Mouse (Mus musculus) embryonic facial prominence, embryonic 13.5 days (tissue): ENCODE results near the gene Kif24. TPM values are rescaled to one million over a fixed set of nuclear protein-coding genes. Genes with fewer than 3 reads are reported as not detected.
A peak's percentile ranks its signal among the peaks of the same experiment; 100 is the strongest.

Experiments
- ATAC-seq: fragments of 200-750 bp; cut with Nextera tagmentation; 2 replicates; pipeline ENCODE4 v1.8.0; 2017; ENCODE audit warnings: low read depth; ENCODE audit not compliant: insufficient number of reproducible peaks, insufficient read depth, low FRiP score, low TSS enrichment
- H3K27ac ChIP-seq: fragments of 300-500 bp; sonication (generic); 2 replicates; pipeline ENCODE4 v1.5.1; 2015; ENCODE audit warnings: moderate library complexity, mild to moderate bottlenecking, inconsistent platforms
- H3K27me3 ChIP-seq: fragments of 300-500 bp; sonication (generic); 2 replicates; pipeline ENCODE4 v1.6.1; 2015; ENCODE audit warnings: mild to moderate bottlenecking, inconsistent platforms
- H3K36me3 ChIP-seq: fragments of 300-500 bp; sonication (generic); 2 replicates; pipeline ENCODE4 v1.6.1; 2015; ENCODE audit warnings: mild to moderate bottlenecking, inconsistent platforms
- H3K4me1 ChIP-seq: fragments of 300-500 bp; sonication (generic); 2 replicates; pipeline ENCODE4 v1.6.1; 2015; ENCODE audit warnings: inconsistent platforms
- H3K4me2 ChIP-seq: fragments of 300-500 bp; sonication (generic); 2 replicates; pipeline ENCODE4 v1.6.1; 2015; ENCODE audit warnings: moderate library complexity, mild to moderate bottlenecking, inconsistent platforms
- H3K4me3 ChIP-seq: fragments of 300-500 bp; sonication (generic); 2 replicates; pipeline ENCODE4 v1.5.1; 2015; ENCODE audit warnings: mild to moderate bottlenecking, inconsistent platforms
- H3K9ac ChIP-seq: fragments of 300-500 bp; sonication (generic); 2 replicates; pipeline ENCODE4 v1.6.1; 2015; ENCODE audit warnings: mild to moderate bottlenecking, inconsistent platforms
- H3K9me3 ChIP-seq: fragments of 300-500 bp; sonication (generic); 2 replicates; pipeline ENCODE4 v1.6.1; 2016; ENCODE audit warnings: inconsistent platforms
- WGBS: fragments of 180-500 bp; shearing (Covaris S2); methylation state at CpG from one replicate; pipeline ENCODE4 v1.1.7; 2015; ENCODE audit warnings: mixed read lengths; 5-methylcytosine and 5-hydroxymethylcytosine counted together
- polyA plus RNA-seq: library from polyadenylated mRNA; unstranded; fragments of >200 nt; fragmentation: Nextera tagmentation; extraction: Ambion mirVana; gene quantifications from 2 replicates; pipeline ENCODE4 v1.2.1, GENCODE M21; 2015

Kif24 gene
- polyA plus RNA-seq, 1 experiment from 2014 or later: 7.6 TPM

DNA sequence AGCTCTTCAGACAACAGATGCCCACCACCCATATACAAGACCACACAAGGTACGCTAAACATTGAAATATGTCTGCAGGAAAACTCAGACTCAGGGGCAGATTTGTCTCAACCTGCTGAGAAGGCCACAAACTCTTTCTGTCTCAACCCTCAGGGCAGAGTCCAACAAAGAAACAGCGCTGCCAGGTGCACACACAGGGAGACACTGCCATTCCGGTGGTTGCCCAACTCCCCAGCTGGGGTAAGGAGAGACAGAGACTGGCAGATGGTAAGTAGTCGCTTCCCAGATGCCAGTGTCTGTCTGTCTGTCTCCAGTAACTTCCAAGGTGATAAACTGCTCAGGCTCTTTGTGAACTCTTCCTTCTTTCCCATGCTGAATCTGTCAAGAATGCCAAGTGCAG is 36.1 kb upstream of the Kif24 start:
- Histone ChIP-seq H3K4me2 (no peak overlapping the region), H3K4me3 (no peak overlapping the region), H3K36me3 (peaks cover 3% of the 10 kb centered on the region; the same call in 1 of the 2 replicates), H3K9ac (no peak overlapping the region), H3K9me3 (no peaks in the 10 kb centered on the region), H3K27ac (no peak overlapping the region), H3K4me1 (peaks cover 40% of the 10 kb centered on the region), H3K27me3 (peaks cover 68% of the 10 kb centered on the region)
- ATAC-seq: no peak
- 62% methylated on average over 4 of the region's 4 CpGs for WGBS

GRCm38 (mm10) chr4:41499619-41500018 is 34.9 kb upstream of the Kif24 start:
- Histone ChIP-seq H3K27me3 (peaks cover 76% of the 10 kb centered on the region), H3K9me3 (no peaks in the 10 kb centered on the region), H3K36me3 (peaks cover 5% of the 10 kb centered on the region; the same call in 1 of the 2 replicates), H3K4me1 (peaks cover 40% of the 10 kb centered on the region), H3K27ac (no peak overlapping the region), H3K4me2 (no peak overlapping the region; the same call in 1 of the 2 replicates), H3K9ac (no peak overlapping the region), H3K4me3 (peak overlapping the region; percentile 41; the same call in 1 of the 2 replicates)
- 62% methylated on average over 8 of the region's 8 CpGs for WGBS
- no peak for ATAC-seq

GRCm38 (mm10) chr4:41498921-41499391 is 34.3 kb upstream of the Kif24 start:
- H3K4me1 ChIP-seq: peaks cover 40% of the 10 kb centered on the region
- H3K27ac ChIP-seq: no peak overlapping the region
- no peaks in the 10 kb centered on the region for H3K9me3 ChIP-seq
- peak overlapping the region; percentile 40; the same call in 1 of the 2 replicates for H3K9ac ChIP-seq
- peak overlapping the region; percentile 68 for H3K4me2 ChIP-seq
- H3K27me3 ChIP-seq: peaks cover 76% of the 10 kb centered on the region
- no peak for ATAC-seq
- peaks cover 5% of the 10 kb centered on the region; the same call in 1 of the 2 replicates for H3K36me3 ChIP-seq
- 7% methylated on average over 43 of the region's 43 CpGs for WGBS
- H3K4me3 ChIP-seq: peak overlapping the region; percentile 41

- H3K4me2 ChIP-seq: peak overlapping the region; percentile 68
- no peaks in the 10 kb centered on the region for H3K9me3 ChIP-seq
- peak overlapping the region; percentile 41 for H3K4me3 ChIP-seq
- no peak overlapping the region for H3K27ac ChIP-seq
- no peak for ATAC-seq
- peaks cover 40% of the 10 kb centered on the region for H3K4me1 ChIP-seq
- 8% methylated on average over 72 of the region's 72 CpGs for WGBS
- H3K9ac ChIP-seq: peak overlapping the region; percentile 46
- H3K27me3 ChIP-seq: peaks cover 76% of the 10 kb centered on the region
- peaks cover 5% of the 10 kb centered on the region; the same call in 1 of the 2 replicates for H3K36me3 ChIP-seq
These were observed 33.5 kb upstream of the Kif24 start for GRCm38 (mm10) chr4:41497995-41498845.

DNA sequence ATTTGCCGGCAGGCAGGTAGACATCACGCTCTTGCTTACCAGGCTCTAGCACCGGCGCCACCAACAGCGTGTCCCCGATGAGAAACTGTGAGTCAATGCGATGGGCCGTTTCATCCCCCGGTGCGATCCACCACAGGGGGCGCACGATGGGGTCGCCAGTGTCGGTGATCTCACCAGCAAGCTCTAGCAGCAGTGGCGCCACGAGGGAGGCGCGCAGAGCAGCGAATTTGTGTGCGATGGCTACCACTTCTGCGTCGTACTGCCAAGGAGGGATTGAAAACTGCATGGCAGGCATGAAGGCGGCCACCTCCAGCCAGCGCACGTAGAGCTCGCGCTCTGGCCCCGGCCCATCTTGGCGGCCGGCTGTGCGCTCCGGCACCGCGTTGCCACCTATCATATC is 32.9 kb upstream of the Kif24 start:
- H3K4me3 ChIP-seq: peak overlapping the region; percentile 41
- peak overlapping the region; percentile 46 for H3K9ac ChIP-seq
- no peak overlapping the region for H3K27ac ChIP-seq
- no peak for ATAC-seq
- 3% methylated on average over 34 of the region's 34 CpGs for WGBS
- peaks cover 5% of the 10 kb centered on the region; the same call in 1 of the 2 replicates for H3K36me3 ChIP-seq
- peaks cover 34% of the 10 kb centered on the region for H3K4me1 ChIP-seq
- no peaks in the 10 kb centered on the region for H3K9me3 ChIP-seq
- peak overlapping the region; percentile 68 for H3K4me2 ChIP-seq
- H3K27me3 ChIP-seq: peaks cover 74% of the 10 kb centered on the region

GRCm38 (mm10) chr4:41497046-41497445 is 32.4 kb upstream of the Kif24 start:
- peaks cover 69% of the 10 kb centered on the region for H3K27me3 ChIP-seq
- no peak overlapping the region for H3K4me3 ChIP-seq
- H3K4me2 ChIP-seq: peak overlapping the region; percentile 68; the same call in 1 of the 2 replicates
- no peaks in the 10 kb centered on the region for H3K9me3 ChIP-seq
- H3K27ac ChIP-seq: no peak overlapping the region
- no peak for ATAC-seq
- H3K36me3 ChIP-seq: peaks cover 5% of the 10 kb centered on the region; the same call in 1 of the 2 replicates
- peaks cover 29% of the 10 kb centered on the region for H3K4me1 ChIP-seq
- WGBS: 56% methylated on average over 5 of the region's 5 CpGs
- H3K9ac ChIP-seq: no peak overlapping the region

DNA sequence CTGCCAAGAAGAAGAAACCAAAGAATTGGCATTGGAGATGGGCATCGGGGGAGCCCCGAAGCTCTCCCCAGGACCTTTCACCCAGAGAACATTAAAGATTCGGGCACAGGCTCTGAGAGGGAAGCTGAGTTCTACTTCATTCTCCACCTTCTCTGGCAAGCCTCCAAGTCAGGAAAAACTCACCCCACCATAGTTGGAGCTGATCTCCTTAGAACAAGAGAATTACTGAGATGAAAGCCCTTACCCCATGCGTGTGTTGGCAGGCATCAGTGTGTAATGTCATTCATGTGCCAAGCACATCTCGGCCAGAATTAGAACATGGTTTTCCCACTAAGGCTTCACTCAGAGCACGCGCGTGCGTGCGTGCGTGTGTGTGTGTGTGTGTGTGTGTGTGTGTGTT is 31.2 kb upstream of the Kif24 start:
- Histone ChIP-seq H3K27ac (no peak overlapping the region), H3K36me3 (peaks cover 5% of the 10 kb centered on the region; the same call in 1 of the 2 replicates), H3K4me2 (no peak overlapping the region), H3K27me3 (peaks cover 57% of the 10 kb centered on the region), H3K4me1 (peaks cover 24% of the 10 kb centered on the region), H3K4me3 (no peak overlapping the region), H3K9me3 (no peaks in the 10 kb centered on the region), H3K9ac (no peak overlapping the region)
- ATAC-seq: no peak
- 71% methylated on average over 11 of the region's 11 CpGs for WGBS

DNA sequence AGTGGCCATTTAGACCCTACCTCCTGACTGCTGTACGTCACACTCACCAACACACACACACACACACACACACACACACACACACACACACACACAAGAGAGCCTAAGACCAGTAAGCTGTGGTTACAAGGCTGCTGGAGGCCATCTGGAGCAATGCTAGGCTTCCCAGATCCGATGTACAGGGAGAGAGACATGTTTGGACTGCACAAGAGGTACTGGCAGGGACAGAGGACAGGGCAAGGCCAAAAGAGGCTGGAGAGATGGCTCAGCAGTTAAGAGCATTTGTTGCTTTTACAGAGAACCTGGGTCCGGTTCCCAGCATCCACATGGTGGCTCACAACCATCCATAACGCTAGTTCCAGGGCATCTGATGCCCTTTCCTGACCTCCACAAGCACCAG is 30.4 kb upstream of the Kif24 start:
- H3K27me3 ChIP-seq: peaks cover 49% of the 10 kb centered on the region
- WGBS: 79% methylated on average over 4 of the region's 4 CpGs
- H3K9ac ChIP-seq: no peak overlapping the region
- H3K4me2 ChIP-seq: no peak overlapping the region
- H3K36me3 ChIP-seq: peaks cover 5% of the 10 kb centered on the region; the same call in 1 of the 2 replicates
- no peak overlapping the region for H3K27ac ChIP-seq
- no peak overlapping the region for H3K4me3 ChIP-seq
- no peak for ATAC-seq
- H3K9me3 ChIP-seq: no peaks in the 10 kb centered on the region
- H3K4me1 ChIP-seq: peaks cover 21% of the 10 kb centered on the region

DNA sequence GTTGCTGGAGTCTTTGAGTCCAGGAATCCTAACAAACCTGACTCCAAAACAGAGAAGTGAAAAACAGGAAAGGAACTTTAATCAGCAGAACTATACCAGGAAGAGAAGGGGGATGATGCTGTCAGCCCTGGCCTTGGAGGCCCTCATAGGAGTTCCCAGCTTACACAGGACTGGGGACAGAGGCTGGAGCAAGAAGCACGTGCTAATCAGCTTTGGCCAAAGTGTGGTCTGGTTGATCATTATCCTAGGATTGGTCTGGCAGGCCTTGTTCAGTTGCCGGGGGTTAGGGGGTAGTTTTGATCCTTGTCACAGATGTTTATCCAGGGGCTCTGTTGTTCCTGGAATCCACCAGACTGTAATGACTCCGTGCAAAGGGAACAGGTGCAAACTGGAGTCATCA is 29.7 kb upstream of the Kif24 start:
- Histone ChIP-seq H3K4me3 (no peak overlapping the region), H3K36me3 (peaks cover 5% of the 10 kb centered on the region; the same call in 1 of the 2 replicates), H3K9ac (no peak overlapping the region), H3K27me3 (peaks cover 42% of the 10 kb centered on the region), H3K4me1 (peaks cover 21% of the 10 kb centered on the region), H3K9me3 (no peaks in the 10 kb centered on the region), H3K27ac (no peak overlapping the region), H3K4me2 (no peak overlapping the region)
- WGBS: 51% methylated on average over 3 of the region's 3 CpGs
- ATAC-seq: no peak

GRCm38 (mm10) chr4:41493464-41494116 is 28.9 kb upstream of the Kif24 start:
- Histone ChIP-seq H3K27ac (no peak overlapping the region), H3K4me2 (no peak overlapping the region), H3K9me3 (no peaks in the 10 kb centered on the region), H3K4me1 (peaks cover 13% of the 10 kb centered on the region), H3K36me3 (peaks cover 5% of the 10 kb centered on the region; the same call in 1 of the 2 replicates), H3K9ac (no peak overlapping the region), H3K27me3 (peaks cover 35% of the 10 kb centered on the region), H3K4me3 (no peak overlapping the region)
- 79% methylated on average over 3 of the region's 3 CpGs for WGBS
- no peak for ATAC-seq

GRCm38 (mm10) chr4:41492951-41493350 is 28.3 kb upstream of the Kif24 start:
- Histone ChIP-seq H3K27me3 (peaks cover 28% of the 10 kb centered on the region), H3K27ac (no peak overlapping the region), H3K9ac (no peak overlapping the region), H3K4me3 (no peak overlapping the region), H3K4me1 (peaks cover 7% of the 10 kb centered on the region), H3K9me3 (no peaks in the 10 kb centered on the region), H3K4me2 (no peak overlapping the region), H3K36me3 (peaks cover 5% of the 10 kb centered on the region; the same call in 1 of the 2 replicates)
- WGBS: 75% methylated on average over 7 of the region's 7 CpGs
- ATAC-seq: no peak
